Mouse (Mus musculus) embryonic facial prominence, embryonic 14.5 days (tissue): ENCODE results near the gene Wdr61. TPM values are rescaled to one million over a fixed set of nuclear protein-coding genes. Genes with fewer than 3 reads are reported as not detected.

Source experiments
- ATAC-seq: fragments of 200-750 bp; cut with Nextera tagmentation; 2 replicates; pipeline ENCODE4 v1.8.0; 2017; ENCODE audit warnings: low read depth, moderate number of reproducible peaks, moderate TSS enrichment
- DNase-seq: peaks from one replicate; pipeline ENCODE4 v3.0.0-alpha.2; 2015; ENCODE audit warnings: low spot score
- H3K27ac ChIP-seq: fragments of 300-500 bp; sonication (generic); replicated peaks from 2 replicates; pipeline ENCODE4 v1.5.1; 2014; ENCODE audit warnings: low read depth, mild to moderate bottlenecking, low read length, moderate library complexity
- H3K27me3 ChIP-seq: fragments of 300-500 bp; sonication (generic); replicated peaks from 2 replicates; pipeline ENCODE4 v1.6.1; 2014; ENCODE audit warnings: low read length; ENCODE audit not compliant: control insufficient read depth, insufficient read depth
- H3K36me3 ChIP-seq: fragments of 300-500 bp; sonication (generic); 2 replicates; pipeline ENCODE4 v1.6.1; 2014; ENCODE audit warnings: low read length, mixed read lengths; ENCODE audit not compliant: control insufficient read depth, insufficient read depth
- H3K4me1 ChIP-seq: fragments of 300-500 bp; sonication (generic); 2 replicates; pipeline ENCODE4 v1.6.1; 2014; ENCODE audit warnings: antibody characterized with exemption, low read length; ENCODE audit not compliant: control insufficient read depth, insufficient read depth
- H3K4me2 ChIP-seq: fragments of 300-500 bp; sonication (generic); 2 replicates; pipeline ENCODE4 v1.6.1; 2014; ENCODE audit warnings: low read depth, mild to moderate bottlenecking, low read length, moderate library complexity, mixed read lengths
- H3K4me3 ChIP-seq: fragments of 300-500 bp; sonication (generic); 2 replicates; pipeline ENCODE4 v1.5.1; 2014; ENCODE audit warnings: low read depth, mild to moderate bottlenecking, low read length
- H3K9ac ChIP-seq: fragments of 300-500 bp; sonication (generic); 2 replicates; pipeline ENCODE4 v1.6.1; 2014; ENCODE audit warnings: low read depth, mild to moderate bottlenecking, low read length, moderate library complexity, mixed read lengths
- H3K9me3 ChIP-seq: fragments of 300-500 bp; sonication (generic); 2 replicates; pipeline ENCODE4 v1.6.1; 2016; ENCODE audit warnings: low read length; ENCODE audit not compliant: control insufficient read depth
- WGBS: fragments of 180-500 bp; shearing (Covaris S2); extraction: QIAGEN DNeasy Blood & Tissue Kit; methylation state at CpG from one replicate; pipeline ENCODE4 v1.1.7; 2014; 5-methylcytosine and 5-hydroxymethylcytosine counted together
- polyA plus RNA-seq: library from polyadenylated mRNA; unstranded; fragments of >200 nt; fragmentation: Nextera tagmentation; extraction: Ambion mirVana; gene quantifications from 2 replicates; pipeline ENCODE4 v1.2.1, GENCODE M21; 2014

The Wdr61 gene
- polyA plus RNA-seq, 1 experiment from 2014 or later = 143 TPM

GRCm38 (mm10) chr9:54764561-54765217 lies 30.4 kb upstream of the Wdr61 start, which contains the start of gene Crabp1:
Gene Crabp1, plus strand, starts transcription at chr9:54764748.
- Histone ChIP-seq H3K4me2 (peak within 1 kb of the TSS; percentile 85), H3K27me3 (peaks cover 21% of the 10 kb centered on the region; the same call in 1 of the 2 replicates), H3K4me1 (peaks cover 7% of the 10 kb centered on the region; the same call in 1 of the 2 replicates), H3K9me3 (no peaks in the 10 kb centered on the region), H3K36me3 (peaks cover 4% of the 10 kb centered on the region; the same call in 1 of the 2 replicates), H3K9ac (peak within 1 kb of the TSS; percentile 66), H3K4me3 (peak within 1 kb of the TSS; percentile 51), H3K27ac (no peak within 1 kb of the TSS; the same call in 1 of the 2 replicates)
- ATAC-seq (peak; percentile 81), DNase-seq (peak; percentile 82)
- WGBS = under 1% methylated on average over 22 of the region's 45 CpGs

- H3K4me1 ChIP-seq = 0 out of 2 replicates have a peak, but pooled peaks cover 5% of the 10 kb centered on the region
- H3K4me2 ChIP-seq = peak overlapping the region; percentile 85
- H3K9ac ChIP-seq = peak overlapping the region; percentile 66; the same call in 1 of the 2 replicates
- H3K27me3 ChIP-seq = peaks cover 21% of the 10 kb centered on the region; the same call in 1 of the 2 replicates
- H3K9me3 ChIP-seq = no peaks in the 10 kb centered on the region
- WGBS = 23% methylated on average over 12 of the region's 12 CpGs
- DNase-seq (no peak), ATAC-seq (peak; percentile 31; the same call in 1 of the 2 replicates)
- H3K4me3 ChIP-seq = peak overlapping the region; percentile 51
- H3K36me3 ChIP-seq = peaks cover 4% of the 10 kb centered on the region; the same call in 1 of the 2 replicates
- H3K27ac ChIP-seq = no peak overlapping the region; the same call in 1 of the 2 replicates
Measured at GRCm38 (mm10) chr9:54764091-54764490, 29.8 kb upstream of the Wdr61 start.

GRCm38 (mm10) chr9:54759592-54759991 lies 25.3 kb upstream of the Wdr61 start:
- Histone ChIP-seq H3K9me3 (no peaks in the 10 kb centered on the region), H3K4me3 (no peak overlapping the region), H3K27me3 (0 out of 2 replicates have a peak, but pooled peaks cover 10% of the 10 kb centered on the region), H3K4me2 (no peak overlapping the region), H3K9ac (no peak overlapping the region), H3K4me1 (no peaks in the 10 kb centered on the region), H3K27ac (no peak overlapping the region), H3K36me3 (no peaks in the 10 kb centered on the region)
- ATAC-seq (no peak), DNase-seq (no peak)
- 33% methylated on average over 6 of the region's 6 CpGs for WGBS

DNA sequence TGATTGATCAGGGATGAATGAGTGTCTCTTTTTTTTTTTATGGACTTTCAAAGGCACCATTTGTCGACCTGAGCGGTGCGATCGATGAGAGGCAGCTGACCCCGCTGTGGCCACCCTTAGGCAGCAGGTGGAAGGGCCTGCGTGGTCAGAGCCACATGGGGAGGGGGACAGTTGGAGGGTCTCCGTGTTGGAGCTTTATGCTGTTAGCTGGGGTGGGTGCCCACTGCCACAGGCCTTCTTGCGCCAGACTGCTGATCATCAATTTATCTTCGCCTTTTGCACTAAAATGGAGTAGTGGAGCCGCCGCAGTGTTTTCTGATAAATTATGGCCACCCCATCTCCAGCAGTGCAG lies 18.6 kb upstream of the Wdr61 start:
- Histone ChIP-seq H3K4me3 (no peak overlapping the region), H3K9me3 (no peaks in the 10 kb centered on the region), H3K36me3 (no peaks in the 10 kb centered on the region), H3K4me2 (no peak overlapping the region), H3K27me3 (no peaks in the 10 kb centered on the region; the same call in 1 of the 2 replicates), H3K27ac (no peak overlapping the region), H3K4me1 (peaks cover 6% of the 10 kb centered on the region; the same call in 1 of the 2 replicates), H3K9ac (0 out of 2 replicates have a peak overlapping the region, but pooled peaks have one; percentile 5)
- DNase-seq (no peak), ATAC-seq (no peak)
- WGBS = 53% methylated on average over 11 of the region's 11 CpGs

- DNase-seq (no peak), ATAC-seq (peak; percentile 44; the same call in 1 of the 2 replicates)
Measured at GRCm38 (mm10) chr9:54752201-54752943, 18.1 kb upstream of the Wdr61 start.

GRCm38 (mm10) chr9:54751684-54752083 lies 17.4 kb upstream of the Wdr61 start:
- Histone ChIP-seq H3K4me2 (no peak overlapping the region), H3K9me3 (no peaks in the 10 kb centered on the region), H3K27ac (no peak overlapping the region), H3K27me3 (no peaks in the 10 kb centered on the region; the same call in 1 of the 2 replicates), H3K4me1 (peaks cover 6% of the 10 kb centered on the region; the same call in 1 of the 2 replicates), H3K36me3 (no peaks in the 10 kb centered on the region), H3K4me3 (no peak overlapping the region), H3K9ac (no peak overlapping the region)
- DNase-seq = no peak
- ATAC-seq = no peak
- WGBS = 83% methylated on average over 1 of the region's 2 CpGs

More at GRCm38 (mm10) chr9:54752201-54752943, 18.1 kb upstream of the Wdr61 start:
- WGBS = 36% methylated on average over 21 of the region's 21 CpGs
- H3K4me3 ChIP-seq = no peak overlapping the region
- no peaks in the 10 kb centered on the region; the same call in 1 of the 2 replicates for H3K27me3 ChIP-seq
- no peak overlapping the region for H3K4me2 ChIP-seq
- H3K36me3 ChIP-seq = no peaks in the 10 kb centered on the region
- 0 out of 2 replicates have a peak overlapping the region, but pooled peaks have one; percentile 5 for H3K9ac ChIP-seq
- peaks cover 6% of the 10 kb centered on the region; the same call in 1 of the 2 replicates for H3K4me1 ChIP-seq
- no peak overlapping the region for H3K27ac ChIP-seq
- no peaks in the 10 kb centered on the region for H3K9me3 ChIP-seq

GRCm38 (mm10) chr9:54750215-54750981 lies 16.1 kb upstream of the Wdr61 start:
- H3K4me2 ChIP-seq = no peak overlapping the region
- H3K4me3 ChIP-seq = no peak overlapping the region
- 85% methylated on average over 7 of the region's 7 CpGs for WGBS
- no peak overlapping the region for H3K9ac ChIP-seq
- no peaks in the 10 kb centered on the region; the same call in 1 of the 2 replicates for H3K27me3 ChIP-seq
- ATAC-seq = 0 out of 2 replicates have a peak, but pooled peaks have one; percentile 51
- DNase-seq = peak; percentile 43
- H3K27ac ChIP-seq = no peak overlapping the region
- no peaks in the 10 kb centered on the region for H3K9me3 ChIP-seq
- no peaks in the 10 kb centered on the region for H3K36me3 ChIP-seq
- peaks cover 6% of the 10 kb centered on the region; the same call in 1 of the 2 replicates for H3K4me1 ChIP-seq
